Mouse (Mus musculus) MEL (cell line): ENCODE results near the gene Cd300lf.

Experiments used
- CTCF ChIP-seq, 3 experiments: IDR thresholded peaks in 2 of 3; conservative IDR thresholded peaks in 1 of 3; 2 replicates each; pipeline ENCODE4 v1.5.1; 2011 to 2012; ENCODE audit warnings: low read length in 3 of 3, low read depth in 2 of 3, mild to moderate bottlenecking in 2 of 3, improper control_type of control experiment in 1 of 3, inconsistent platforms in 1 of 3, mixed read lengths in 1 of 3, moderate library complexity in 1 of 3; ENCODE audit not compliant: control insufficient read depth in 1 of 3, insufficient read depth in 1 of 3, poor library complexity in 1 of 3, severe bottlenecking in 1 of 3
- ELF1 ChIP-seq: IDR thresholded peaks from 2 replicates; pipeline ENCODE4 v1.6.1; 2014; ENCODE audit warnings: low read depth, mild to moderate bottlenecking, inconsistent platforms, low read length, improper control_type of control experiment, moderate library complexity
- ETS1 ChIP-seq: IDR thresholded peaks from 2 replicates; pipeline ENCODE4 v1.6.1; 2012; ENCODE audit warnings: low read depth, mild to moderate bottlenecking, inconsistent platforms, low read length, improper control_type of control experiment, moderate library complexity
- GABPA ChIP-seq: IDR thresholded peaks from 2 replicates; pipeline ENCODE4 v1.6.1; 2012; ENCODE audit warnings: low read depth, mild to moderate bottlenecking, inconsistent platforms, low read length, improper control_type of control experiment, moderate library complexity
- GATA1 ChIP-seq: IDR thresholded peaks from 2 replicates; pipeline ENCODE4 v1.6.1; 2011; ENCODE audit warnings: low read depth, low read length, improper control_type of control experiment
- HCFC1 ChIP-seq: IDR thresholded peaks from 2 replicates; pipeline ENCODE4 v1.6.1; 2012; ENCODE audit warnings: low read depth, mild to moderate bottlenecking, inconsistent platforms, low read length, improper control_type of control experiment, moderate library complexity
- MAZ ChIP-seq: IDR thresholded peaks from 2 replicates; pipeline ENCODE4 v1.6.1; 2012; ENCODE audit warnings: low read depth, mild to moderate bottlenecking, inconsistent platforms, low read length, improper control_type of control experiment
- MXI1 ChIP-seq: IDR thresholded peaks from 2 replicates; pipeline ENCODE4 v1.6.1; 2011; ENCODE audit warnings: mild to moderate bottlenecking, low read depth, low read length, improper control_type of control experiment
- NELFE ChIP-seq: IDR thresholded peaks from 2 replicates; pipeline ENCODE4 v1.6.1; 2011; ENCODE audit warnings: low read depth, low read length, improper control_type of control experiment
- POLR2A ChIP-seq, 2 experiments: IDR thresholded peaks; 2 replicates each; pipeline ENCODE4 v1.6.1; 2011 to 2012; ENCODE audit warnings: low read length in 2 of 2, mild to moderate bottlenecking in 2 of 2, control low read depth in 1 of 2, improper control_type of control experiment in 1 of 2, low read depth in 1 of 2, moderate library complexity in 1 of 2; ENCODE audit not compliant: control insufficient read depth in 1 of 2, insufficient read depth in 1 of 2, poor library complexity in 1 of 2
- ZMIZ1 ChIP-seq: IDR thresholded peaks from 2 replicates; pipeline ENCODE4 v1.6.1; 2012; ENCODE audit warnings: low read depth, mild to moderate bottlenecking, inconsistent platforms, low read length, improper control_type of control experiment, moderate library complexity

DNA sequence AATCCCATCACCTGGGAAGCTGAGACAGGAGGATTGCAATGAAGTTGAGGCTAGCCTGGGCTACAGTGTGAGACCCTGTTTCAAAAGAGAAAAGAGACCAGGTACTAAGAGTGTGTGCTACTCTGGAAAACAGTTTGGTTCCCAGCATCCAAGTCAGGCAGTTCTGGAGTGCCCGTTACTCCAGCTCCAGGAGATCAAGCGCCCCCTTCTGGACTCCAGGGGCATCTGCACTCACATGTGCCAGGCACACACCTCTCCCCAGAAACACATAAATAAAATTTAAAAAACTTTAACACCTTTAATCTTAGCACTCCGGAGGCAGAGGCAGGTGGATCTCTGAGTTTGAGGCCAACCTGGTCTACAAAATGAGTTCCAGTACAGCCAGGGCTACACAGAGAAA is 52.4 kb downstream of the Cd300lf start:
- TF ChIP-seq POLR2A (IDR thresholded peaks at IDR 0.05; ENCODE audit: control insufficient read depth in 1 of 2, insufficient read depth in 1 of 2, low read depth in 1 of 2, low read length in 2 of 2, poor library complexity in 1 of 2) (no peak), MXI1 (no peak), HCFC1 (no peak), CTCF (IDR thresholded peaks at IDR 0.05 in 2 of 3, conservative IDR thresholded peaks at IDR 0.05 in 1 of 3; ENCODE audit: control insufficient read depth in 1 of 3, insufficient read depth in 1 of 3, low read depth in 2 of 3, low read length in 3 of 3, poor library complexity in 1 of 3, severe bottlenecking in 1 of 3) (peak; percentile 7 to 55 (median 37); a peak in 4 of 6 replicates), MAZ (no peak), ZMIZ1 (no peak), GABPA (no peak), ETS1 (no peak), GATA1 (no peak), NELFE (no peak), ELF1 (no peak)
